ENCODE assay signal across 8 mouse cellular contexts in the genomic region with DNA sequence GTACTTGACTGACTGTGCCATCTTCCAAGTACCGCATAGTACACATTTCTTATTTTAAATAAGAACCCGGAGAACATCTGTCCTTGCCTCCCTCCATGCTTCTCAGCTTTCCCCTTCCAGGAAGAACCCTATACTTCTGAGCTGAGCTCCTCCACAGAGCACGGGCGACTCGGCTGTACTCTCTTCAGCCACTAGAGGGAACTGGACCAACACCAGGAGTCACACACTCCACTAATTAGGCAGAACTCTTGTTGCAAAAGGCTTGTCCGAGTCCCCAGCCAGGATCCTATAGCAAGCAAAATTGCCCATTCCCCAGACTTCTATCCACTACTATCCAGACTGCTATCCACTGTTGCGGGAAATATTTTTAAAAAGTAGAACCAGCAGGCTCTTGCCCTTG. TPM values are rescaled to one million over a fixed set of nuclear protein-coding genes. Genes with fewer than 3 reads are reported as not detected.
DNase-seq lines count a peak whose midpoint lies in the region; ATAC-seq and TF ChIP-seq lines count a peak whose summit lies in the region.

No protein-coding gene starts in this region.

- ATAC-seq in embryonic facial prominence, embryonic 12.5 days (ENCODE audit: insufficient number of reproducible peaks, insufficient read depth, low FRiP score, low TSS enrichment), result 0 out of 2 replicates have a peak, but pooled peaks have one; percentile 38
- ATAC-seq in hematopoietic stem cell, adult 5-6 weeks (replicated peaks in 1 of 2; ENCODE audit: insufficient read depth in 1 of 2, low FRiP score in 2 of 2, low TSS enrichment in 1 of 2, low read depth in 1 of 2, poor library complexity in 2 of 2, severe bottlenecking in 2 of 2), result peak; percentile 87 to 94
- peak; percentile 70; the same call in 1 of the 2 replicates for ATAC-seq in lung, embryonic 15.5 days (ENCODE audit: borderline replicate concordance, extremely low read depth, low FRiP score, low TSS enrichment)

- H3K9ac ChIP-seq in CH12.LX (ENCODE audit: insufficient read depth, low read depth), result no peak overlapping the region
- no peak overlapping the region for H3K9ac ChIP-seq in embryonic facial prominence, embryonic 12.5 days
- no peak overlapping the region for H3K9ac ChIP-seq in lung, embryonic 15.5 days

- peak; percentile 53 for DNase-seq in CH12.LX (ENCODE audit: extremely low read depth)
- DNase-seq in adrenal gland, postnatal 14 days, result peak; percentile 54
- peak; percentile 84 for DNase-seq in layer of hippocampus, adult 11-12 months (ENCODE audit: low spot score)
- peak; percentile 69 for DNase-seq in retina, postnatal 1 day
- no peak for DNase-seq in urinary bladder, postnatal 4 days (ENCODE audit: low spot score in 2 of 2)

- H3K4me3 ChIP-seq in CH12.LX (replicated peaks in 1 of 3; ENCODE audit: low read depth in 2 of 3, low read length in 2 of 3, poor library complexity in 1 of 3), result no peak overlapping the region
- H3K4me3 ChIP-seq in embryonic facial prominence, embryonic 12.5 days, result no peak overlapping the region
- H3K4me3 ChIP-seq in lung, embryonic 15.5 days, result no peak overlapping the region

- H3K9me3 ChIP-seq in CH12.LX (replicated peaks; ENCODE audit: low read length), result no peaks in the 10 kb centered on the region
- H3K9me3 ChIP-seq in embryonic facial prominence, embryonic 12.5 days, result no peaks in the 10 kb centered on the region
- H3K9me3 ChIP-seq in lung, embryonic 15.5 days, result no peaks in the 10 kb centered on the region

- TF ChIP-seq EP300 in CH12.LX (IDR thresholded peaks at IDR 0.05; ENCODE audit: low read length), result no peak

- dilution Hi-C loops in CH12.LX (cut with MboI; ENCODE audit: extremely low pct_ligation_motif_present, extremely low pct_unique_long_range_greater_than_20kb, low sequenced_read_pairs), result no loop called here

- H3K4me2 ChIP-seq in CH12.LX (ENCODE audit: insufficient read depth, low read depth, poor library complexity, severe bottlenecking), result no peak overlapping the region; the same call in 1 of the 2 replicates
- H3K4me2 ChIP-seq in embryonic facial prominence, embryonic 12.5 days (replicated peaks), result no peak overlapping the region
- H3K4me2 ChIP-seq in lung, embryonic 15.5 days, result no peak overlapping the region

- H3K4me1 ChIP-seq in CH12.LX (ENCODE audit: control insufficient read depth in 1 of 2, insufficient read depth in 2 of 2), result no peaks in the 10 kb centered on the region
- 0 out of 2 replicates have a peak, but pooled peaks cover 5% of the 10 kb centered on the region for H3K4me1 ChIP-seq in embryonic facial prominence, embryonic 12.5 days
- H3K4me1 ChIP-seq in lung, embryonic 15.5 days, result no peaks in the 10 kb centered on the region

- peaks cover 44% of the 10 kb centered on the region for H3K27me3 ChIP-seq in CH12.LX (replicated peaks)
- no peaks in the 10 kb centered on the region for H3K27me3 ChIP-seq in embryonic facial prominence, embryonic 12.5 days
- H3K27me3 ChIP-seq in lung, embryonic 15.5 days, result no peaks in the 10 kb centered on the region

- TF ChIP-seq RAD21 in CH12.LX (IDR thresholded peaks at IDR 0.05; ENCODE audit: low read depth, low read length), result peak; percentile 65

- 9% methylated on average over 7 of the region's 7 CpGs for WGBS in embryonic facial prominence, embryonic 12.5 days
- 9% methylated on average over 7 of the region's 7 CpGs for WGBS in lung, embryonic 15.5 days

- no peaks in the 10 kb centered on the region for H3K79me2 ChIP-seq in CH12.LX (replicated peaks; ENCODE audit: control insufficient read depth, extremely low read depth, insufficient read depth, poor library complexity, severe bottlenecking)

- TF ChIP-seq CTCF in CH12.LX (conservative IDR thresholded peaks at IDR 0.05 in 1 of 2, IDR thresholded peaks at IDR 0.05 in 1 of 2; ENCODE audit: low read depth in 2 of 2, low read length in 2 of 2), result peak; percentile 17 to 80; a peak in 3 of 4 replicates

- no peak for TF ChIP-seq POLR2A in CH12.LX (IDR thresholded peaks at IDR 0.05; ENCODE audit: low read depth, low read length)

- H3K27ac ChIP-seq in CH12.LX (ENCODE audit: insufficient read depth, low read depth), result no peak overlapping the region
- no peak overlapping the region for H3K27ac ChIP-seq in embryonic facial prominence, embryonic 12.5 days
- H3K27ac ChIP-seq in lung, embryonic 15.5 days, result no peak overlapping the region

- H3K36me3 ChIP-seq in CH12.LX (replicated peaks in 1 of 2; ENCODE audit: control insufficient read depth in 1 of 2, insufficient read depth in 1 of 2, low read length in 1 of 2), result no peaks in the 10 kb centered on the region
- no peaks in the 10 kb centered on the region for H3K36me3 ChIP-seq in embryonic facial prominence, embryonic 12.5 days
- H3K36me3 ChIP-seq in lung, embryonic 15.5 days, result no peaks in the 10 kb centered on the region

- in situ Hi-C loops in CH12.LX (cut with MboI; ENCODE audit: low pct_ligation_motif_present, low pct_unique_long_range_greater_than_20kb, low sequenced_read_pairs), result no loop called here

TF ChIP-seq in CH12.LX, 34 proteins besides CTCF, POLR2A, EP300 and RAD21:
- peak; percentile 54 for TF ChIP-seq SMC3 (IDR thresholded peaks at IDR 0.05; ENCODE audit: low read depth, low read length)
- no peak for TF ChIP-seq SIN3A (IDR thresholded peaks at IDR 0.05; ENCODE audit: low read length)
TF ChIP-seq in CH12.LX: peak in this region for 1.

RNA-seq across cellular contexts. Expression of a gene that starts 16.8 kb away (rescaled TPM):
- total RNA-seq in CH12.LX (2012; rRNA removed) (0.21 and 0.38 TPM in 2 replicates), CH12.LX (2014; rRNA removed) (0.24 and 0.75 TPM in 2 replicates)
- not detected in 2 replicates for polyA plus RNA-seq in CH12.LX (2012; ENCODE audit: insufficient read length, low read depth)
- total RNA-seq in adrenal gland, postnatal 14 days (2021), result 1.5 and 4.1 TPM in 2 replicates
- polyA plus RNA-seq in embryonic facial prominence, embryonic 12.5 days (2016; fragmentation: Nextera tagmentation; extraction: Ambion mirVana), result 3.1 and 3.4 TPM in 2 replicates
- not detected in 2 replicates for total RNA-seq in hematopoietic stem cell, adult 5-6 weeks (2017)
- polyA plus RNA-seq in lung, embryonic 15.5 days (2015; fragmentation: Nextera tagmentation; extraction: Ambion mirVana), result 0.62 and 0.93 TPM in 2 replicates

RNA-seq across cellular contexts. Expression of a gene that starts 23.7 kb away (rescaled TPM):
- 5.5 and 5.6 TPM in 2 replicates for total RNA-seq in CH12.LX (2012; rRNA removed)
- total RNA-seq in CH12.LX (2014; rRNA removed), result 14.0 and 17.7 TPM in 2 replicates
- polyA plus RNA-seq in CH12.LX (2012; ENCODE audit: insufficient read length, low read depth), result 3.2 and 4.0 TPM in 2 replicates
- total RNA-seq in adrenal gland, postnatal 14 days (2021), result 20.8 and 23.9 TPM in 2 replicates
- polyA plus RNA-seq in embryonic facial prominence, embryonic 12.5 days (2016; fragmentation: Nextera tagmentation; extraction: Ambion mirVana), result 20.4 and 20.8 TPM in 2 replicates
- total RNA-seq in hematopoietic stem cell, adult 5-6 weeks (2017), result 23.8 and 27.9 TPM in 2 replicates
- 18.6 and 20.3 TPM in 2 replicates for polyA plus RNA-seq in lung, embryonic 15.5 days (2015; fragmentation: Nextera tagmentation; extraction: Ambion mirVana)

Comparison
In these comparisons a context has a peak if more than half of its experiments do, and no peak if none do; other contexts are left out.
1. DNase-seq: peak in CH12.LX (single experiment), adrenal gland, postnatal 14 days (single experiment), layer of hippocampus, adult 11-12 months (single experiment) and retina, postnatal 1 day (single experiment); none in urinary bladder, postnatal 4 days (0 of 2).
2. ATAC-seq: peak in every context shown above with its lines; median percentile 90 in hematopoietic stem cell, adult 5-6 weeks; 70 in lung, embryonic 15.5 days; 38 in embryonic facial prominence, embryonic 12.5 days.